Mouse (Mus musculus) testis, adult 2 months (tissue): ENCODE results near the gene Ivns1abp.

Source experiments
- CTCF ChIP-seq: fragments of 200-500 bp; IDR thresholded peaks from 2 replicates; pipeline ENCODE4 v1.5.1; 2012; ENCODE audit warnings: low read depth, mild to moderate bottlenecking, inconsistent platforms, low read length, moderate library complexity; ENCODE audit not compliant: control insufficient read depth, insufficient read depth, insufficient replicate concordance
- POLR2A ChIP-seq: fragments of 200-500 bp; IDR thresholded peaks from 2 replicates; pipeline ENCODE4 v1.6.1; 2012; ENCODE audit warnings: low read depth, mild to moderate bottlenecking, inconsistent platforms, low read length, moderate library complexity; ENCODE audit not compliant: control insufficient read depth

- no peak for TF ChIP-seq CTCF
- no peak for TF ChIP-seq POLR2A
Observed at GRCm38 (mm10) chr1:151297025-151297424, 47.3 kb upstream of the Ivns1abp start.
